Mouse (Mus musculus): ENCODE measurements around the gene Lrrd1. TPM values are rescaled to one million over a fixed set of nuclear protein-coding genes. Genes with fewer than 3 reads are reported as not detected.
"Not testable (repeated sequence)": the region's sequence is repeated elsewhere in the genome, so short reads cannot be mapped to it uniquely, and the experiment has no call there.

The Lrrd1 gene
- polyA plus RNA-seq, 1 experiment from 2014 or later, result not detected

GRCm38 (mm10) chr5:3803292-3804165 is 41.4 kb upstream of the Lrrd1 start:
- DNase-seq (ENCODE audit: low spot score) (no peak), ATAC-seq (replicated peaks; ENCODE audit: low FRiP score) (peak; percentile 77)

GRCm38 (mm10) chr5:3808472-3808871 is 36.5 kb upstream of the Lrrd1 start:
- no peak for DNase-seq (ENCODE audit: low spot score)
- peaks cover 6% of the 10 kb centered on the region; the same call in 1 of the 2 replicates for H3K4me1 ChIP-seq (replicated peaks; ENCODE audit: control insufficient read depth, insufficient read depth, low read length)
- no peak overlapping the region for H3K4me3 ChIP-seq (ENCODE audit: low read depth, low read length)
- no peak overlapping the region for H3K4me2 ChIP-seq
- ATAC-seq (replicated peaks; ENCODE audit: low FRiP score), result no peak
- peaks cover 2% of the 10 kb centered on the region; the same call in 1 of the 2 replicates for H3K36me3 ChIP-seq (ENCODE audit: control insufficient read depth, insufficient read depth, low read length)
- WGBS, result 97% methylated on average over 1 of the region's 1 CpGs
- H3K27me3 ChIP-seq (replicated peaks; ENCODE audit: control insufficient read depth, insufficient read depth, low read length), result no peaks in the 10 kb centered on the region
- no peak overlapping the region for H3K9ac ChIP-seq (ENCODE audit: low read depth, low read length)
- H3K27ac ChIP-seq (ENCODE audit: low read depth, low read length), result no peak overlapping the region
- no peaks in the 10 kb centered on the region for H3K9me3 ChIP-seq (ENCODE audit: control insufficient read depth, low read length)

More at GRCm38 (mm10) chr5:3803292-3804165, 41.4 kb upstream of the Lrrd1 start:
- peak overlapping the region; percentile 69 for H3K4me3 ChIP-seq (ENCODE audit: low read depth, low read length)
- no peaks in the 10 kb centered on the region for H3K36me3 ChIP-seq (ENCODE audit: control insufficient read depth, insufficient read depth, low read length)
- no peaks in the 10 kb centered on the region for H3K27me3 ChIP-seq (replicated peaks; ENCODE audit: control insufficient read depth, insufficient read depth, low read length)
- H3K9me3 ChIP-seq (ENCODE audit: control insufficient read depth, low read length), result no peaks in the 10 kb centered on the region
- H3K4me1 ChIP-seq (replicated peaks; ENCODE audit: control insufficient read depth, insufficient read depth, low read length), result peaks cover 14% of the 10 kb centered on the region; the same call in 1 of the 2 replicates
- peak overlapping the region; percentile 90 for H3K4me2 ChIP-seq
- 1% methylated on average over 36 of the region's 36 CpGs for WGBS
- peak overlapping the region; percentile 88 for H3K9ac ChIP-seq (ENCODE audit: low read depth, low read length)
- peak overlapping the region; percentile 92 for H3K27ac ChIP-seq (ENCODE audit: low read depth, low read length)

DNA sequence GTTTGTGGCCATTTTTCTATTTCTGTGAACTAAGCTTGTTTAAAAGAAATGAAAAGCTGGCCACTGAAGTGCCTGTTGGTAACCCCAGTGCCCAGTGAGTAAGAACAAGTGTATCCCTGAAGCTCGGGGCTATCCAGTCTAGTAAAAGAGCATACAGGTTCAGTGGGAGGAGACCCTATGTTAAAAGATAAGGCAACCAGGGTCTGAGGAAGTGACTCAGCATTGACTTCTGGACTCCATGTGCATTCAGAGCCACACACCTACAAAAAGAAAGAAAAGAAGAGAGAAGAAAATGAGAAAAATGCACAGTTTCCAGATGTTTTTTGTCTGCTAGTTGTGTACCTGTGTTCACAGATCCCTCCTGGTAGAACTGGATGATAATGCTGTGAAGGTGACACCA is 10.9 kb upstream of the Lrrd1 start:
- no peak overlapping the region for H3K4me2 ChIP-seq
- WGBS, result 41% methylated on average over 1 of the region's 1 CpGs
- H3K27ac ChIP-seq (ENCODE audit: low read depth, low read length), result no peak overlapping the region
- H3K9me3 ChIP-seq (ENCODE audit: control insufficient read depth, low read length), result no peaks in the 10 kb centered on the region
- H3K36me3 ChIP-seq (ENCODE audit: control insufficient read depth, insufficient read depth, low read length), result peaks cover 17% of the 10 kb centered on the region; the same call in 1 of the 2 replicates
- H3K9ac ChIP-seq (ENCODE audit: low read depth, low read length), result no peak overlapping the region
- H3K4me3 ChIP-seq (ENCODE audit: low read depth, low read length), result no peak overlapping the region
- peak; percentile 71 for ATAC-seq (replicated peaks; ENCODE audit: low FRiP score)
- H3K4me1 ChIP-seq (replicated peaks; ENCODE audit: control insufficient read depth, insufficient read depth, low read length), result no peaks in the 10 kb centered on the region
- DNase-seq (ENCODE audit: low spot score), result no peak
- no peaks in the 10 kb centered on the region for H3K27me3 ChIP-seq (replicated peaks; ENCODE audit: control insufficient read depth, insufficient read depth, low read length)

DNA sequence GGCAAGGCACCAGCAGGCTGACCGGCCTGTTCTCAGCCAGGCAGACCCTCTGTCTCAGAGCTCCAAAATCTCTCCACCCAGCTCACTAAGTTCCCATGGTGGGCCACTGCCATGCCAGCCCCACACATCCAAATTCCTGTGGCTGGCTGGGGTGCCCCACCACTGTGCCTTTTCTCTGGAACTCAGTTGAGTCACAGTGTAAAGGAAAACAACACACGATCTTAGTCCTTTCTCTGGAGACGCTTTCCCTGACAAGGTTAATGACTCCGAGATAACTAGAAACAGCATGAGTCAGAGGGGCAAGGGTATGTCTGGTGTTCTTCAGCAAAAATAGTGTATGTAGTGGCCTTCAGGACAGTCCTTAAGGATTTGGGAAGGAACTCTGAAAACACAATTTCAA is 25.2 kb downstream of the Lrrd1 start:
- no peaks in the 10 kb centered on the region for H3K27me3 ChIP-seq (replicated peaks; ENCODE audit: control insufficient read depth, insufficient read depth, low read length)
- H3K4me2 ChIP-seq, result no peak overlapping the region
- H3K9ac ChIP-seq (ENCODE audit: low read depth, low read length), result no peak overlapping the region
- no peaks in the 10 kb centered on the region for H3K4me1 ChIP-seq (replicated peaks; ENCODE audit: control insufficient read depth, insufficient read depth, low read length)
- DNase-seq (ENCODE audit: low spot score) (no peak), ATAC-seq (replicated peaks; ENCODE audit: low FRiP score) (no peak)
- no peaks in the 10 kb centered on the region for H3K9me3 ChIP-seq (ENCODE audit: control insufficient read depth, low read length)
- no peaks in the 10 kb centered on the region for H3K36me3 ChIP-seq (ENCODE audit: control insufficient read depth, insufficient read depth, low read length)
- 67% methylated on average over 4 of the region's 4 CpGs for WGBS
- H3K4me3 ChIP-seq (ENCODE audit: low read depth, low read length), result no peak overlapping the region
- no peak overlapping the region for H3K27ac ChIP-seq (ENCODE audit: low read depth, low read length)

DNA sequence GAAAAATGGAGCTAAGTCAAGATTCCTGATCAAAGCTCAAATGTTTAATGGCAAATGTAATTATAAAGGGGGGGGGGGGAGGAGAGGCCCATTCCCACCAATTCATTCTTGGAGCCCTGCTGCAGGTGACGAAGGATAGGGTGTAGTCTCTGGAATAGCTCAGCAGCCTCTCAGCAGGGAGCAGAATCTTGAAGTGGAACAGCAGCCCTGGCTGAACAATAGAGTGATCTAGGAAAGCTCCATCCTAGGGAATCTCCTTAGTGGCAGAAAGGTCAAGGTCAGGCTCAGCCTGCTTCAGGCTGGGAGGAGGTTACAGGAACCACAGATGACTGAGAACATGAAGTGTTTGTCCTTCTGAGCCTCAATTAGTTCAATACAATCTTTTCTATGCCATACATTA is 27.4 kb downstream of the Lrrd1 start:
- Histone ChIP-seq H3K9ac (ENCODE audit: low read depth, low read length) (no peak overlapping the region), H3K27me3 (replicated peaks; ENCODE audit: control insufficient read depth, insufficient read depth, low read length) (no peaks in the 10 kb centered on the region), H3K27ac (ENCODE audit: low read depth, low read length) (no peak overlapping the region), H3K4me1 (replicated peaks; ENCODE audit: control insufficient read depth, insufficient read depth, low read length) (no peaks in the 10 kb centered on the region), H3K36me3 (ENCODE audit: control insufficient read depth, insufficient read depth, low read length) (no peaks in the 10 kb centered on the region), H3K9me3 (ENCODE audit: control insufficient read depth, low read length) (no peaks in the 10 kb centered on the region), H3K4me3 (ENCODE audit: low read depth, low read length) (no peak overlapping the region), H3K4me2 (no peak overlapping the region)
- 72% methylated on average over 1 of the region's 1 CpGs for WGBS
- ATAC-seq (replicated peaks; ENCODE audit: low FRiP score) (no peak), DNase-seq (ENCODE audit: low spot score) (no peak)

GRCm38 (mm10) chr5:3873485-3873884 is 28.5 kb downstream of the Lrrd1 start:
- Histone ChIP-seq H3K9me3 (ENCODE audit: control insufficient read depth, low read length) (no peaks in the 10 kb centered on the region), H3K4me3 (ENCODE audit: low read depth, low read length) (no peak overlapping the region), H3K27me3 (replicated peaks; ENCODE audit: control insufficient read depth, insufficient read depth, low read length) (no peaks in the 10 kb centered on the region), H3K27ac (ENCODE audit: low read depth, low read length) (no peak overlapping the region), H3K36me3 (ENCODE audit: control insufficient read depth, insufficient read depth, low read length) (no peaks in the 10 kb centered on the region), H3K9ac (ENCODE audit: low read depth, low read length) (no peak overlapping the region), H3K4me2 (no peak overlapping the region), H3K4me1 (replicated peaks; ENCODE audit: control insufficient read depth, insufficient read depth, low read length) (no peaks in the 10 kb centered on the region)
- DNase-seq (ENCODE audit: low spot score) (no peak), ATAC-seq (replicated peaks; ENCODE audit: low FRiP score) (no peak)
- 79% methylated on average over 3 of the region's 3 CpGs for WGBS

- not testable (repeated sequence) for DNase-seq (ENCODE audit: low spot score); H3K4me2 ChIP-seq; H3K27me3 ChIP-seq (replicated peaks; ENCODE audit: control insufficient read depth, insufficient read depth, low read length); H3K9ac ChIP-seq (ENCODE audit: low read depth, low read length); H3K4me1 ChIP-seq (replicated peaks; ENCODE audit: control insufficient read depth, insufficient read depth, low read length); ATAC-seq (replicated peaks; ENCODE audit: low FRiP score); H3K36me3 ChIP-seq (ENCODE audit: control insufficient read depth, insufficient read depth, low read length); H3K9me3 ChIP-seq (ENCODE audit: control insufficient read depth, low read length); H3K27ac ChIP-seq (ENCODE audit: low read depth, low read length); H3K4me3 ChIP-seq (ENCODE audit: low read depth, low read length)
- WGBS, result 78% methylated on average over 6 of the region's 7 CpGs
These were observed 41.9 kb downstream of the Lrrd1 start for GRCm38 (mm10) chr5:3886862-3887261.

DNA sequence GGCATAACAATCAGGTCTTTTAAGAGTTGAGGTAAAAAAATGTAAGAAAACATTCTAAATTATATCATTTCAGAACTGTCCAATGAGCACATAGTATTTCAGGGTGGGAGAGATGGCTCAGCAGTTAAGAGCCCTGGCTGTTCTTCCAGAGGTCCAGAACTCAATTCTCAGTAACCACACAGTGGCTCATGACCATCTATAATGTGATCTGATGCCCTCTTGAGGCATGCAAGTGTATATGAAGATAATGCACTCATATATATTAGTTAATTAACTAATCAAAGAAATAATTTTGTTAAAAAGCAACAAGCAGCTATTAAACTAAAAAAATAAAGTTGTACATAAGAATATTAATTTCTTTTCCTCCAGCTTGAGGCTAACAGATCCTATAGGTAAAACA is 44.2 kb downstream of the Lrrd1 start:
- no peaks in the 10 kb centered on the region for H3K9me3 ChIP-seq (ENCODE audit: control insufficient read depth, low read length)
- no peak overlapping the region for H3K27ac ChIP-seq (ENCODE audit: low read depth, low read length)
- no peaks in the 10 kb centered on the region for H3K4me1 ChIP-seq (replicated peaks; ENCODE audit: control insufficient read depth, insufficient read depth, low read length)
- no peak overlapping the region for H3K4me2 ChIP-seq
- no peak overlapping the region for H3K9ac ChIP-seq (ENCODE audit: low read depth, low read length)
- no peaks in the 10 kb centered on the region for H3K36me3 ChIP-seq (ENCODE audit: control insufficient read depth, insufficient read depth, low read length)
- no peaks in the 10 kb centered on the region for H3K27me3 ChIP-seq (replicated peaks; ENCODE audit: control insufficient read depth, insufficient read depth, low read length)
- no peak for DNase-seq (ENCODE audit: low spot score)
- no peak for ATAC-seq (replicated peaks; ENCODE audit: low FRiP score)
- H3K4me3 ChIP-seq (ENCODE audit: low read depth, low read length), result no peak overlapping the region
